Mouse (Mus musculus): ENCODE results near the gene Gimap8. TPM values are rescaled to one million over a fixed set of nuclear protein-coding genes. Genes with fewer than 3 reads are reported as not detected.

Gene Gimap8
- total and polyA plus RNA-seq, 3 experiments: not detected

- Histone ChIP-seq H3K4me1 (ENCODE audit: control insufficient read depth in 1 of 2, insufficient read depth in 2 of 2, low read length in 2 of 2) (no peaks in the 10 kb centered on the region), H3K4me3 (ENCODE audit: control insufficient read depth in 1 of 2, insufficient read depth in 1 of 2, low read depth in 2 of 2, low read length in 2 of 2) (no peak overlapping the region), H3K36me3 (ENCODE audit: control insufficient read depth in 1 of 2, insufficient read depth in 2 of 2, low read length in 2 of 2) (no peaks in the 10 kb centered on the region), H3K27me3 (ENCODE audit: control insufficient read depth in 1 of 2, insufficient read depth in 2 of 2, low read length in 2 of 2) (no peaks in the 10 kb centered on the region), H3K27ac (ENCODE audit: control insufficient read depth, low read depth, low read length) (no peak overlapping the region), H3K9ac (ENCODE audit: control insufficient read depth, low read depth, low read length, poor library complexity, severe bottlenecking) (no peak overlapping the region), H3K79me2 (ENCODE audit: control insufficient read depth, insufficient read depth, low read length, poor library complexity) (no peaks in the 10 kb centered on the region), H3K9me3 (replicated peaks; ENCODE audit: insufficient read depth, low read length) (no peaks in the 10 kb centered on the region)
- DNase-seq (ENCODE audit: low read depth, low spot score): no peak
- TF ChIP-seq MXI1 (IDR thresholded peaks at IDR 0.05; ENCODE audit: low read depth, low read length) (no peak), ETS1 (IDR thresholded peaks at IDR 0.05; ENCODE audit: low read depth, low read length) (no peak), NRF1 (IDR thresholded peaks at IDR 0.05; ENCODE audit: insufficient read depth, low read depth, low read length, poor library complexity, severe bottlenecking) (no peak), JUND (IDR thresholded peaks at IDR 0.05; ENCODE audit: low read depth, low read length) (no peak), BHLHE40 (IDR thresholded peaks at IDR 0.05; ENCODE audit: borderline replicate concordance, low read depth, low read length) (no peak), GABPA (IDR thresholded peaks at IDR 0.05; ENCODE audit: low read depth, low read length) (no peak), MAX (IDR thresholded peaks at IDR 0.05; ENCODE audit: low read length) (no peak), MAFK (IDR thresholded peaks at IDR 0.05; ENCODE audit: borderline replicate concordance, low read depth, low read length) (no peak), EP300 (IDR thresholded peaks at IDR 0.05; ENCODE audit: low read depth in 1 of 2, low read length in 2 of 2) (no peak), MAZ (IDR thresholded peaks at IDR 0.05; ENCODE audit: low read depth, low read length) (no peak)
Measured at GRCm38 (mm10) chr6:48610657-48611056, 36.4 kb upstream of the Gimap8 start.

- Histone ChIP-seq H3K9me3 (replicated peaks; ENCODE audit: insufficient read depth, low read length) (no peaks in the 10 kb centered on the region), H3K79me2 (ENCODE audit: control insufficient read depth, insufficient read depth, low read length, poor library complexity) (no peaks in the 10 kb centered on the region), H3K27me3 (ENCODE audit: control insufficient read depth in 1 of 2, insufficient read depth in 2 of 2, low read length in 2 of 2) (no peaks in the 10 kb centered on the region), H3K4me3 (ENCODE audit: control insufficient read depth in 1 of 2, insufficient read depth in 1 of 2, low read depth in 2 of 2, low read length in 2 of 2) (no peak overlapping the region), H3K27ac (ENCODE audit: control insufficient read depth, low read depth, low read length) (no peak overlapping the region), H3K36me3 (ENCODE audit: control insufficient read depth in 1 of 2, insufficient read depth in 2 of 2, low read length in 2 of 2) (no peaks in the 10 kb centered on the region), H3K9ac (ENCODE audit: control insufficient read depth, low read depth, low read length, poor library complexity, severe bottlenecking) (no peak overlapping the region), H3K4me1 (ENCODE audit: control insufficient read depth in 1 of 2, insufficient read depth in 2 of 2, low read length in 2 of 2) (no peaks in the 10 kb centered on the region)
- TF ChIP-seq MEF2A (IDR thresholded peaks at IDR 0.05; ENCODE audit: extremely low read depth, insufficient replicate concordance, low read depth, low read length, poor library complexity, severe bottlenecking) (no peak), NELFE (IDR thresholded peaks at IDR 0.05; ENCODE audit: low read depth, low read length) (no peak), TAL1 (IDR thresholded peaks at IDR 0.05; ENCODE audit: low read length) (no peak), MXI1 (IDR thresholded peaks at IDR 0.05; ENCODE audit: low read depth, low read length) (no peak), KAT2A (conservative IDR thresholded peaks at IDR 0.05; ENCODE audit: low read depth, low read length) (no peak), ZNF384 (IDR thresholded peaks at IDR 0.05; ENCODE audit: low read depth, low read length) (no peak), NRF1 (IDR thresholded peaks at IDR 0.05; ENCODE audit: insufficient read depth, low read depth, low read length, poor library complexity, severe bottlenecking) (no peak)
- no peak for DNase-seq (ENCODE audit: low read depth, low spot score)
Measured at GRCm38 (mm10) chr6:48613464-48613863, 33.6 kb upstream of the Gimap8 start.
